Mouse (Mus musculus) right cerebral cortex, postnatal 4 days (tissue): ENCODE measurements around the gene Olfr531.

Experiments
- DNase-seq: peaks from one replicate; pipeline ENCODE4 v3.0.0-alpha.2; 2022

Gene Olfr531

DNA sequence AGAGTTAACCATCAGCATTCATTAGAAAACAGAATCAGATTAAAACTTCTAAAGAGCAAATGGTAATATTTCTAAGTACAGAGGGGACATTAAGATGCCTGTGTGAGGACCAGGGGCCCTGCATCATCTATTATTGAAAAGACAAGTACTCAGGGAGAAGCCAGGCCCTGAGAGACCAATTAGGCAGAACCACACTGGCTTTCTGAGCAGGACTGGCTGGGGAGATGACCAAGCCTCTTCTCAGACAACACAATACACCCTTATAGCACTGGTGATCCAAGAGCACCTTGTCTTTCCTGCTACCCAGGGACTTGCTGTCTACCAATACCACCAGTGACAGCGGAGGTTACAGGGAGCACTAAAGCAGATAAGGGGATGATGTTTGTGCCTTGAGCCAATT, at the start of gene Olfr531:
TSS of gene Olfr531 (minus strand) at position 101 of the 400 bp plus-strand sequence.
- no peak for DNase-seq

- no peak for DNase-seq
Measured at GRCm38 (mm10) chr7:140443141-140443540, 40.4 kb upstream of the Olfr531 start.

GRCm38 (mm10) chr7:140421539-140421938, 18.8 kb upstream of the Olfr531 start, which contains the start of gene Olfr532:
Gene Olfr532 (minus strand): TSS chr7:140421639.
- no peak for DNase-seq

DNA sequence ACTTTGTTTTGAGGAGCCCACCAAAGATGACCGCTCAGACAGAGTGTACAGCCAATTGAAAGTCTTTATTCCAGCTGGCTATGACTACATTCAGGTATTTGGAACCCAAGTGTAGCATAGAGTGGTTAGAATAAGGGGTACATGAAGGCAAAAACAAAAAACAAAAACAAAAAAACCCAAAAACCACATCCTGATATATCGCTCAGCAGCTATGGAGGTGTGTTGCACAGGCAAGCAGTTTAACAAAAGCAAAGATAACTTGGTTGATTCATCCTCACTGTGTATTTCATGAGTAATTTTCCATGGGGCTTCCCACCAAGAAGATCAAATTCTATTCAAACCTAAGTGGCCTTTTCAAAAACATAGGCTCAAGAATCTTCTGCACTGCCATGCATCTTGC, 25.8 kb downstream of the Olfr531 start:
- DNase-seq: no peak

- no peak for DNase-seq
Measured at GRCm38 (mm10) chr7:140376231-140376630, 26.5 kb downstream of the Olfr531 start, which contains the start of gene Olfr530. Gene Olfr530 (minus strand): TSS chr7:140376331.

- no peak for DNase-seq
Measured at GRCm38 (mm10) chr7:140374300-140374699, 28.4 kb downstream of the Olfr531 start.

DNA sequence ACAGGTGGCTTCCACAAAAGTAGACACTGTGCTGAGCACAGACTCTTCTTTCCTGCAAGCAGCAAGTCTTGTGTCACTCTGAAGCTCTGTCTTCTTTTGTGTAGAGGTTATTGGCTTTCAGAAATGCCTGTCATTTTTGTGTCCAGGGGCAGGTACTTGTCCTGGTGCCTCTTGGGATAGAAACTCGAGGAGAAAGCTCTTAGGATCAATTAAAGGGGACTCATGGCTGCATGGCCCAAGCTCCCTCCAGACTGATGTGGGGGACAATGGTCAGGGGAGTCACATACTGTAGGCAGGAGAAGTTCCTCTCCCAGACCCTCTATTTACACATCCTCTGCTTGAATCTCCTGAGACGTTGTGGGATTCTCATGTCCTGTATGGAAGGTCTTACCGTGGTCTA, 41.1 kb downstream of the Olfr531 start, which contains the start of gene Olfr60:
TSS of gene Olfr60 (minus strand) at position 101 of the 400 bp plus-strand sequence.
- no peak for DNase-seq
